Mouse (Mus musculus): Measurements from ENCODE around the gene Pde8b. TPM values are rescaled to one million over a fixed set of nuclear protein-coding genes. Genes with fewer than 3 reads are reported as not detected.

Gene Pde8b
- polyA plus RNA-seq, 1 experiment from 2014 or later, result 1.2 TPM

GRCm38 (mm10) chr13:95186741-95187035 lies 63.4 kb downstream of the Pde8b start:
- no peak for DNase-seq (ENCODE audit: low read depth, low spot score)
- no peak for TF ChIP-seq CTCF (IDR thresholded peaks at IDR 0.05)
- ATAC-seq, result no peak
- ChIA-PET POLR2A (no interaction called here), CTCF (no interaction called here)
- in situ Hi-C loops (cut with MboI; ENCODE audit: low pct_unique_long_range_greater_than_20kb), result no loop called here
- no peaks in the 10 kb centered on the region for H3K27me3 ChIP-seq

DNA sequence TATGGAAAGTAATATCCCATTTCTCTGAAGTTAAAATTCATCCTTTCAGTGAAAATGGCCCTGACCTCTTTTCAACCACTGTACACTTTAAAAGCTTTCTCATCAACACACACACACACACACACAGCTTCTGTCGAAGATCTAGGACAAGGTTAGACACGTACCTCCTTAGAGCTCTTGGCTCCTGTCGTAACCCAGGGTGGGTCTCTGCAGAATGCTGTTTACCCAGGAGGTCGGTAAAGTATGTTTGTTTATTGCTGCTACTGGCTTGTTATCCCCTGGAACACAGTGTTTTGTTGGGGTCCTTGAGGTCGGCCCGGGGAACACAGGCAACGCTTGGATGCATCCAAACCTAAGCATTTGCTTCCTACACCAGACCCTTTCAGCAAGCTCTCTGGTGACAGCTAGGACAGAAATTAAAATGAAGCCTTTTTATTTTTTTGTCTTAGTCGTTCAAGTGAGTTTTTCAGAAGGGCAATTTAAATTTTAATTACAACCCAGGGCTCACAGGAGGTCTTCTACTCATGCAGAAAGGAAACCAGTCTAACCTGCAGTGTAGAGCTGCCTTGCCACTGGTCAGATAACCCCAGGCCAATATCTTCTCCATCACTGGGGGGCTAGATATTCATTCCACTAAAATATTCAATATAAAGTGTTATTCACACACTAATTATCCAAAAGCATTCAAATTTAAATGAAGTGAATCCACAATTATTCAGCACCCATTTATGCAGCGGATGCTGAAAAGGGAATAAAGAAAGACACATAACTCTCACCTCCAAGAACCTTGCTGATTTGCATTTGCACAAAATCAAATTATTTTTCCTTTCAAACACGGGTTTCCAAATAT lies 64.0 kb downstream of the Pde8b start:
- POLR2A ChIA-PET, result no interaction called here
- no peaks in the 10 kb centered on the region for H3K27me3 ChIP-seq
- CTCF ChIA-PET, result no interaction called here
- no peak for ATAC-seq
- TF ChIP-seq CTCF (IDR thresholded peaks at IDR 0.05), result no peak
- in situ Hi-C loops (cut with MboI; ENCODE audit: low pct_unique_long_range_greater_than_20kb), result no loop called here
- no peak for DNase-seq (ENCODE audit: low read depth, low spot score)

DNA sequence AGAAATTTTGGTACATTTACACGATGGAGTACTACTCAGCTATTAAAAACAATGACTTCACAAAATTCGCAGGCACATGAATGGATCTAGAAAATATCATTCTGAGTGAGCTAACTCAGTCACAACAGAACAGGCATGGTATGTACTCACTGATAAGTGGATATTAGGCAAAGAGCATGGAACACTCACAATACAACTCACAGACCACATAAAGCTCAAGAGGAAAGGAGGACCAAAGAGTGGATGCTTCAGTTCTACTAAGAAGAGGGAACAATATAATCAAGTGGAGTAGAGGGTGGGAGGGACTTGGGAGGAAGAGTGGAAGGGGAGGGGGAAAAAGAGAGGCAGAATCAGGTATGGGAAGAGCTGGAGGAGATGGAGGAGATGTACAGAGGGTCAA lies 66.5 kb downstream of the Pde8b start:
- ChIA-PET POLR2A (interaction anchor here (0.6 kb wide), 1 partner anchor 65 kb away, joined by 3 read pairs; no protein-coding TSS in a partner anchor), CTCF (no interaction called here)
- H3K27me3 ChIP-seq, result no peaks in the 10 kb centered on the region
- no peak for DNase-seq (ENCODE audit: low read depth, low spot score)
- no peak for ATAC-seq
- no peak for TF ChIP-seq CTCF (IDR thresholded peaks at IDR 0.05)
- in situ Hi-C loops (cut with MboI; ENCODE audit: low pct_unique_long_range_greater_than_20kb), result no loop called here

- H3K27me3 ChIP-seq, result no peaks in the 10 kb centered on the region
- ChIA-PET CTCF (no interaction called here), POLR2A (no interaction called here)
- in situ Hi-C loops (cut with MboI; ENCODE audit: low pct_unique_long_range_greater_than_20kb), result no loop called here
- DNase-seq (ENCODE audit: low read depth, low spot score) (no peak), ATAC-seq (no peak)
- no peak for TF ChIP-seq CTCF (IDR thresholded peaks at IDR 0.05)
Measured at GRCm38 (mm10) chr13:95180208-95180607, 69.9 kb downstream of the Pde8b start.

DNA sequence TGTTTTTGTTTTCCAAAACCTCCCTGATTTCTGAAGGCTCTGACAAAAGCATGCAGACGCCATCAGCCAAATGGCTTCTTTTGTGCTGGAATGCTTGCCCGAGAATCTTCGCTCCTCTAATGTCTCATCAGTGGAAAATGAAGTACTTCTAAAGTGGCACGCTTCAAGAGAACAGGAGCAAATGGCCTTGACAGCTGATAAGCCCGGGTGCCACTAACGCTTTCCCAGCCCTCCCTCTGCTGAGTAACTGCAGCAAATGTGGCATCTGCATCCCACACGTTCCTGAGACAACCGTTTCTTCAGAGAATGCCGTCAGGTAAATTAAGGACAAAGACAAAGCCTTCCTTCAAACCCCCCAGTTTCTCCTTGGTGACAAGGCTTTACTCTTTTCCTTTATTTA lies 72.8 kb downstream of the Pde8b start:
- POLR2A ChIA-PET, result no interaction called here
- ATAC-seq (no peak), DNase-seq (ENCODE audit: low read depth, low spot score) (no peak)
- no peaks in the 10 kb centered on the region for H3K27me3 ChIP-seq
- CTCF ChIA-PET, result no interaction called here
- no peak for TF ChIP-seq CTCF (IDR thresholded peaks at IDR 0.05)
- in situ Hi-C loops (cut with MboI; ENCODE audit: low pct_unique_long_range_greater_than_20kb), result no loop called here

GRCm38 (mm10) chr13:95176399-95176798 lies 73.7 kb downstream of the Pde8b start:
- no peak for ATAC-seq

DNA sequence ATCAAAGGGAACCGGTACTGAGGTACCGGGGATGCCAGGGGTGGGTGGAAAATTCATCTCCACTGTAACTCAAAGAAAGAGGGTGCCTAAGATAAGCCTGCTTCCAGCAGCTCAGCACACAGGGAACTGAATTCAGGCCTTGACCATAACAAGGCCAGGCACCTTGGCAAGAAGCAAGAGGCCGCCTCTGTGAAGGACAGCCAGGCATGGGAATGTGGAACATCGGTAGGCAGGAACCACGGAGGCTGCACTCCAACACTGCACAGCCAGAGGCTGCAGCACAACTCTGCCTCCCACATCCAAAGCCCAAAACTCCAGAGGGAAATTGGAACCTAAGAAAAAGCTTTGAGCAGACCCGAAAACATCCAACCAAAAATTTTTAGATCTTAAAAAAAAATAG lies 75.9 kb downstream of the Pde8b start:
- no peak for TF ChIP-seq CTCF (IDR thresholded peaks at IDR 0.05)
- no peaks in the 10 kb centered on the region for H3K27me3 ChIP-seq
- in situ Hi-C loops (cut with MboI; ENCODE audit: low pct_unique_long_range_greater_than_20kb), result no loop called here
- DNase-seq (ENCODE audit: low read depth, low spot score) (no peak), ATAC-seq (no peak)
- POLR2A ChIA-PET, result no interaction called here
- CTCF ChIA-PET, result no interaction called here

More at GRCm38 (mm10) chr13:95176399-95176798, 73.7 kb downstream of the Pde8b start:
- no peak for DNase-seq (ENCODE audit: low read depth, low spot score)
- no peak for TF ChIP-seq CTCF (IDR thresholded peaks at IDR 0.05)
- in situ Hi-C loops (cut with MboI; ENCODE audit: low pct_unique_long_range_greater_than_20kb), result no loop called here
- ChIA-PET POLR2A (no interaction called here), CTCF (no interaction called here)
- H3K27me3 ChIP-seq, result no peaks in the 10 kb centered on the region

GRCm38 (mm10) chr13:95172346-95172745 lies 77.8 kb downstream of the Pde8b start:
- ChIA-PET POLR2A (no interaction called here), CTCF (no interaction called here)
- TF ChIP-seq CTCF (IDR thresholded peaks at IDR 0.05), result no peak
- no peaks in the 10 kb centered on the region for H3K27me3 ChIP-seq
- in situ Hi-C loops (cut with MboI; ENCODE audit: low pct_unique_long_range_greater_than_20kb), result no loop called here
- no peak for ATAC-seq
- no peak for DNase-seq (ENCODE audit: low read depth, low spot score)

- CTCF ChIA-PET, result no interaction called here
- H3K27me3 ChIP-seq, result no peaks in the 10 kb centered on the region
- in situ Hi-C loops (cut with MboI; ENCODE audit: low pct_unique_long_range_greater_than_20kb), result no loop called here
- no peak for TF ChIP-seq CTCF (IDR thresholded peaks at IDR 0.05)
- DNase-seq (ENCODE audit: low read depth, low spot score), result no peak
- ATAC-seq, result no peak
- POLR2A ChIA-PET, result interaction anchor here (0.6 kb wide), 1 partner anchor 122 kb away, joined by 4 read pairs; no protein-coding TSS in a partner anchor
Measured at GRCm38 (mm10) chr13:95160211-95160610, 89.9 kb downstream of the Pde8b start.

DNA sequence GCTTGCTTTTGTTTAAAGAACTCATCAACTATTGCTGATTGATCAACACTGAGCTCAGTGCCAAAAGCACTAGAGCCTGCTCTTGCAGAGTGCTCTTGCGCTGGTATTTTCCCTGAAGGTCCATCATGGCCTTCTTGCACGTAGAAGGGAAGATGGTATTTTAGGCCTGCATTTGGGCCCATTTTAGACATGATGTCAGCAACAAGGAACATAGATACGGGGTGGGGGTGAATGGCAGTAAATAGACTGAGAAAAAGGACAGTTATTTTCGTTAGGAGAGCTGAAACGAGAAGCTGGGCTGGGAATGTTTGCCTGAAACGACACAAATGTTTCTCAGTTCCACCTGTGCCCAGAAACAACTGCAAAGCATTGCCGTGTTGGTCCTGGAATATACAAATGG lies 91.2 kb downstream of the Pde8b start:
- H3K27me3 ChIP-seq, result no peaks in the 10 kb centered on the region
- CTCF ChIA-PET, result no interaction called here
- POLR2A ChIA-PET, result interaction anchor here (0.9 kb wide), 1 partner anchor 148 kb away, joined by 3 read pairs; no protein-coding TSS in a partner anchor
- DNase-seq (ENCODE audit: low read depth, low spot score) (no peak), ATAC-seq (no peak)
- no peak for TF ChIP-seq CTCF (IDR thresholded peaks at IDR 0.05)
- in situ Hi-C loops (cut with MboI; ENCODE audit: low pct_unique_long_range_greater_than_20kb), result no loop called here

DNA sequence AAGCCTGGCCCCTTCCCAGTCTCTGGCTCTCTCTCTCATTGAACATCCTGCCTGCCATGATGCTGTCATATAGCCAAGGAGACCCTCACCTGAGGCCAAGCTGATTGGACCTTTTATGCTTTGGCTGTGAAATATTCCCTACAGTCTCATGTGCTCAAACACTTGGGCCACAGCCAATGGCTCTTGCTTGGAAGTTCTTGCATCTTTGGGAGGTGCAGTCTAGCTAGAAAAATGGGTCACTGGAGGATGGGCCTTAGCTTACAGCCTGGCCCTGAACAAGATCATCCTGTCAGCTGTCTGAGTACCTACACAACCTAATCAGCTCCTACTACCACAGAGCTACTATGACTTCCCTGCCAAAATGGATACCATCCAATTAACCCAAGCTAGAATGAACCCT lies 105.4 kb downstream of the Pde8b start:
- POLR2A ChIA-PET, result no interaction called here
- in situ Hi-C loops (cut with MboI; ENCODE audit: low pct_unique_long_range_greater_than_20kb), result no loop called here
- no peak for ATAC-seq
- TF ChIP-seq CTCF (IDR thresholded peaks at IDR 0.05), result no peak
- H3K27me3 ChIP-seq, result no peaks in the 10 kb centered on the region
- CTCF ChIA-PET, result no interaction called here
- no peak for DNase-seq (ENCODE audit: low read depth, low spot score)
